Mouse (Mus musculus) forebrain, embryonic 15.5 days (tissue): ENCODE measurements around the gene Ptprk. TPM values are rescaled to one million over a fixed set of nuclear protein-coding genes. Genes with fewer than 3 reads are reported as not detected.

Experiments used
- ATAC-seq: fragments of 200-750 bp; cut with Nextera tagmentation; replicated peaks from 2 replicates; pipeline ENCODE4 v1.8.0; 2017; ENCODE audit warnings: mild to moderate bottlenecking, moderate TSS enrichment, moderate library complexity
- H3K27ac ChIP-seq: fragments of 300-500 bp; sonication (generic); replicated peaks from 2 replicates; pipeline ENCODE4 v1.5.1; 2015; ENCODE audit warnings: mild to moderate bottlenecking, inconsistent platforms
- H3K27me3 ChIP-seq: fragments of 300-500 bp; sonication (generic); 2 replicates; pipeline ENCODE4 v1.6.1; 2015; ENCODE audit warnings: inconsistent platforms
- H3K36me3 ChIP-seq: fragments of 300-500 bp; sonication (generic); 2 replicates; pipeline ENCODE4 v1.6.1; 2015; ENCODE audit warnings: mild to moderate bottlenecking, inconsistent platforms
- H3K4me1 ChIP-seq: fragments of 300-500 bp; sonication (generic); 2 replicates; pipeline ENCODE4 v1.6.1; 2015; ENCODE audit warnings: inconsistent platforms
- H3K4me2 ChIP-seq: fragments of 300-500 bp; sonication (generic); replicated peaks from 2 replicates; pipeline ENCODE4 v1.6.1; 2015; ENCODE audit warnings: mild to moderate bottlenecking, inconsistent platforms
- H3K4me3 ChIP-seq: fragments of 300-500 bp; sonication (generic); 2 replicates; pipeline ENCODE4 v1.5.1; 2015; ENCODE audit warnings: mild to moderate bottlenecking, inconsistent platforms
- H3K9ac ChIP-seq: fragments of 300-500 bp; sonication (generic); replicated peaks from 2 replicates; pipeline ENCODE4 v1.6.1; 2015; ENCODE audit warnings: mild to moderate bottlenecking, inconsistent platforms
- H3K9me3 ChIP-seq: fragments of 300-500 bp; sonication (generic); 2 replicates; pipeline ENCODE4 v1.6.1; 2016; ENCODE audit warnings: inconsistent platforms
- WGBS: fragments of 180-500 bp; shearing (Covaris S2); methylation state at CpG from one replicate; pipeline ENCODE4 v1.1.7; 2015; ENCODE audit warnings: mixed read lengths; 5-methylcytosine and 5-hydroxymethylcytosine counted together
- polyA plus RNA-seq: library from polyadenylated mRNA; unstranded; fragments of >200 nt; fragmentation: Nextera tagmentation; extraction: Ambion mirVana; gene quantifications from 2 replicates; pipeline ENCODE4 v1.2.1, GENCODE M21; 2015

Ptprk gene
- polyA plus RNA-seq, 1 experiment from 2014 or later = 37.4 TPM

- no peak for ATAC-seq
- Histone ChIP-seq H3K4me2 (no peak overlapping the region), H3K9ac (no peak overlapping the region), H3K36me3 (no peaks in the 10 kb centered on the region), H3K27ac (no peak overlapping the region), H3K4me1 (no peaks in the 10 kb centered on the region), H3K9me3 (no peaks in the 10 kb centered on the region), H3K27me3 (no peaks in the 10 kb centered on the region), H3K4me3 (no peak overlapping the region)
- WGBS = 93% methylated on average over 6 of the region's 6 CpGs
Observed at GRCm38 (mm10) chr10:28118783-28119365, 44.3 kb downstream of the Ptprk start.

GRCm38 (mm10) chr10:28123881-28124280 is 49.3 kb downstream of the Ptprk start:
- Histone ChIP-seq H3K4me2 (no peak overlapping the region), H3K27me3 (no peaks in the 10 kb centered on the region), H3K27ac (peak overlapping the region; percentile 16; the same call in 1 of the 2 replicates), H3K9me3 (no peaks in the 10 kb centered on the region), H3K9ac (no peak overlapping the region), H3K4me1 (no peaks in the 10 kb centered on the region), H3K4me3 (no peak overlapping the region), H3K36me3 (no peaks in the 10 kb centered on the region)
- 0 out of 2 replicates have a peak, but pooled peaks have one; percentile 23 for ATAC-seq
- WGBS = 89% methylated on average over 4 of the region's 4 CpGs

DNA sequence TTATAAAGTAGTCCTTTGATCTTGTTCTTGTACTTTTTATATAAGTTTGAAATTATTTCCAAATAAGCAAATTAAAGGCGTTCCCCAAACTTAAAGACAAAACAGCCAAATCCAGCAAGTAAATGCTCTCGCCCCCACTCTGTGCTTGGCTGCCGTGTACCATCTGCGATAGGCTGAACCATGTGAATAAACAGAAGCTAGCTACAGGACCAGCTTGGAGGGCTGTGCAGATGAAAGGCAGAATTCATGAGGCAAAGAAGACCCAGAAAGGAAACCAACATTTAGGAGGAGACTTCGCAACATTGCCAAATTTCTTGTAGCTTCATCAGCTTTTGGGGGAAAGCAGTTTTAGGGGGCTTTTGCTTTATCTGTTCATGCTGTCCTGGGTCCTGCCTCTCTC is 53.4 kb downstream of the Ptprk start:
- Histone ChIP-seq H3K36me3 (no peaks in the 10 kb centered on the region), H3K9me3 (no peaks in the 10 kb centered on the region), H3K4me1 (no peaks in the 10 kb centered on the region), H3K4me2 (no peak overlapping the region), H3K27ac (peak overlapping the region; percentile 31), H3K27me3 (no peaks in the 10 kb centered on the region), H3K9ac (no peak overlapping the region), H3K4me3 (no peak overlapping the region)
- 69% methylated on average over 5 of the region's 5 CpGs for WGBS
- ATAC-seq = peak; percentile 81

DNA sequence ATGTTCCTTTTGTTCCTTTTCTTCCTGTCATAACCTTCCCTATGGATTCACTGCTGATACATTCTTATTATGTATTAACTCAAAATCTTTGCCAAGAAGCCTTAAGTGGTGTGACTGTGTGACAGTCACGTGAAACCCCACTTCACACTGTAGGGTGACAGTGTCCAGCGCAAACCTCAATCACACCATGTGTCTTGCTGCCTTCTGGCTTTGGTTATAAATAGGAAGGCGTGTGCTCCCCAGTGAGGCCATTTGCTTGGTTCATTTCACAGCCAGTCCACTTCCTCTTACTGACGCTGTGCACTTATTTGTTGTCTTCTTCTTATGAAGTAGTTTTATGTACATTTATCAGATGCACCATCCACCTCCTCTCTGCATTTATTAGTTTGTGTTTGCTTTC is 53.8 kb downstream of the Ptprk start:
- Histone ChIP-seq H3K9ac (no peak overlapping the region), H3K4me1 (no peaks in the 10 kb centered on the region), H3K27me3 (no peaks in the 10 kb centered on the region), H3K27ac (peak overlapping the region; percentile 31), H3K4me3 (no peak overlapping the region), H3K9me3 (no peaks in the 10 kb centered on the region), H3K4me2 (no peak overlapping the region), H3K36me3 (no peaks in the 10 kb centered on the region)
- ATAC-seq = no peak; the same call in 1 of the 2 replicates
- WGBS = 71% methylated on average over 4 of the region's 4 CpGs

- H3K27ac ChIP-seq = no peak overlapping the region
- no peak for ATAC-seq
- 88% methylated on average over 9 of the region's 9 CpGs for WGBS
Observed at GRCm38 (mm10) chr10:28130422-28130821, 55.8 kb downstream of the Ptprk start.

DNA sequence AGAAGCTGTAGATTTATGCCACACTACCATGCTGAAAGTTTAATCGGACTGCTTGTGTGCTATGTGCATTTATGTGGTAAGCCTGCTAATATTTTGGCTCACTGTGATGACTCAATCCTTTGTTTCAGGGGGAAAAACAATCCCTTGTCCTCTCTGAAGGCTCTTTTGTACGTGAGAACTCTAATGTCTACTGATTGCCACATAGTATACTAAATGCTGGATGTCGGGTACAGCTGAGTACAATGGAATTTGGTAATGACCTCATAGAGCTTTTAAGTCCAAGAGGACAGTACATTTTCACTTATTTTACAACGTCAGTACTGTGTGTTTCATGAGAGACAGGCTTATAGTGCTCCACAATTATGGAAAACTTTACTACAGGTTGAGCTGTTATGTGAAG is 59.1 kb downstream of the Ptprk start:
- Histone ChIP-seq H3K27ac (no peak overlapping the region), H3K9me3 (no peaks in the 10 kb centered on the region), H3K4me2 (no peak overlapping the region), H3K36me3 (no peaks in the 10 kb centered on the region), H3K4me3 (no peak overlapping the region), H3K9ac (no peak overlapping the region), H3K27me3 (no peaks in the 10 kb centered on the region), H3K4me1 (no peaks in the 10 kb centered on the region)
- 78% methylated on average over 4 of the region's 4 CpGs for WGBS
- no peak for ATAC-seq

More at GRCm38 (mm10) chr10:28130422-28130821, 55.8 kb downstream of the Ptprk start:
- no peak overlapping the region for H3K4me3 ChIP-seq
- no peaks in the 10 kb centered on the region for H3K36me3 ChIP-seq
- H3K4me1 ChIP-seq = no peaks in the 10 kb centered on the region
- no peaks in the 10 kb centered on the region for H3K27me3 ChIP-seq
- H3K9ac ChIP-seq = no peak overlapping the region
- no peak overlapping the region for H3K4me2 ChIP-seq
- no peaks in the 10 kb centered on the region for H3K9me3 ChIP-seq

GRCm38 (mm10) chr10:28138399-28138798 is 63.8 kb downstream of the Ptprk start:
- Histone ChIP-seq H3K4me3 (no peak overlapping the region), H3K27me3 (no peaks in the 10 kb centered on the region), H3K9me3 (no peaks in the 10 kb centered on the region), H3K4me2 (no peak overlapping the region), H3K27ac (no peak overlapping the region), H3K36me3 (no peaks in the 10 kb centered on the region), H3K4me1 (no peaks in the 10 kb centered on the region), H3K9ac (no peak overlapping the region)
- no peak for ATAC-seq
- 57% methylated on average over 4 of the region's 4 CpGs for WGBS

- Histone ChIP-seq H3K4me2 (no peak overlapping the region), H3K36me3 (no peaks in the 10 kb centered on the region), H3K27me3 (no peaks in the 10 kb centered on the region), H3K9ac (no peak overlapping the region), H3K27ac (no peak overlapping the region), H3K4me3 (no peak overlapping the region), H3K9me3 (no peaks in the 10 kb centered on the region), H3K4me1 (peaks cover 6% of the 10 kb centered on the region; the same call in 1 of the 2 replicates)
- peak; percentile 50; the same call in 1 of the 2 replicates for ATAC-seq
- 44% methylated on average over 1 of the region's 1 CpGs for WGBS
Observed at GRCm38 (mm10) chr10:28144459-28144858, 69.8 kb downstream of the Ptprk start.

- no peaks in the 10 kb centered on the region for H3K9me3 ChIP-seq
- H3K4me1 ChIP-seq = peaks cover 6% of the 10 kb centered on the region; the same call in 1 of the 2 replicates
- no peak overlapping the region for H3K4me2 ChIP-seq
- H3K36me3 ChIP-seq = no peaks in the 10 kb centered on the region
- H3K27ac ChIP-seq = no peak overlapping the region
- WGBS = 44% methylated on average over 5 of the region's 5 CpGs
- H3K27me3 ChIP-seq = no peaks in the 10 kb centered on the region
- no peak overlapping the region for H3K9ac ChIP-seq
- 0 out of 2 replicates have a peak, but pooled peaks have one; percentile 33 for ATAC-seq
- no peak overlapping the region for H3K4me3 ChIP-seq
Observed at GRCm38 (mm10) chr10:28145326-28145725, 70.7 kb downstream of the Ptprk start.

DNA sequence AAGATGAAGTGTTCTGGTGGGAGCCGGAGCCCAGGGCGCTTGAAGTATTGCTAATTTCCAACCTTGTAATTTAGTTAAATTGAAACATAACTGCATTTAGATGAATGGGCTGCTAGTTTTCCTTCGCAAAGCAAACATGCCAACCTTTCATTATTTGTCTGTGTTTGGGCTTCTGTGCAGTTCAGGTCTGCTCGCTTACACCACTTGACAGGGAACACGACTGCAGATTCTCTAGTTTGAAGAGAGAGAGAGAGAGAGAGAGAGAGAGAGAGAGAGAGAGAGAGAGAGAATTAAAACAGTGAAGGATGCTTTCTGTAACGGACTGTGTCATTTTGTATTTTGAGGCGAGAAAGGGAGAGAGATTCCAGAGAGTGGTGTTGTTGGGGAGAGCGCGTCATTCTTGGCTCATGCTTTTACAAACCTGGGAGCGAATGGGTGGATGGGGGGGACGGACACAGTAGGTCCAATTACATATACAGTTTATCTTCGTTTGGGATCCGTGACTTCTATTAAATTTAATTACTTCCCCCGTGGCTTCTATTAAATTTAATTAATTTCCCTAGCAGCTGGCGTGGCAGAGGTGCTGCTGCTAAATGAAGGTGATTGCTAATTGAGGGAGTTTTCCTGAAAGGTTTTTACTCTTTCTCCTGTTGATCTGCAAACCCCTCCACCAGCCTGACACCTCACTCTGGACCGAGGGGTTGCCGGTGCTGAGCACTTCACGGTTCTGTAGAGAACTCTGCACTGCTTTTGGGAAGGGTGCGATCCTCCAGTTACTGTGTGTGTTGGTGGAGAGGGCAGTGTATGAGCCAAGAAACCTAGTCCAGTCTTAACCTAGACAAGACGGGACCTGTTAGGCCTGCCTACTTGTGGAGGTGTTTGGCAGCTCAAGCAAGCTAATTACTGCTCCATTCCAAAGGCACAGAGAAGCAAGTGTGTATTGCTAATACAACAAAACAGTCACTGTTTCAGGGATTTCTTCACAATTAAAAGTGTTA is 81.4 kb downstream of the Ptprk start:
- H3K27me3 ChIP-seq = no peaks in the 10 kb centered on the region
- peak; percentile 79 for ATAC-seq
- H3K4me2 ChIP-seq = peak overlapping the region; percentile 31
- peak overlapping the region; percentile 1; the same call in 1 of the 2 replicates for H3K4me3 ChIP-seq
- WGBS = 35% methylated on average over 20 of the region's 20 CpGs
- no peaks in the 10 kb centered on the region for H3K36me3 ChIP-seq
- H3K9ac ChIP-seq = 0 out of 2 replicates have a peak overlapping the region, but pooled peaks have one; percentile 3
- H3K9me3 ChIP-seq = no peaks in the 10 kb centered on the region
- peak overlapping the region; percentile 50 for H3K27ac ChIP-seq
- H3K4me1 ChIP-seq = peaks cover 20% of the 10 kb centered on the region

DNA sequence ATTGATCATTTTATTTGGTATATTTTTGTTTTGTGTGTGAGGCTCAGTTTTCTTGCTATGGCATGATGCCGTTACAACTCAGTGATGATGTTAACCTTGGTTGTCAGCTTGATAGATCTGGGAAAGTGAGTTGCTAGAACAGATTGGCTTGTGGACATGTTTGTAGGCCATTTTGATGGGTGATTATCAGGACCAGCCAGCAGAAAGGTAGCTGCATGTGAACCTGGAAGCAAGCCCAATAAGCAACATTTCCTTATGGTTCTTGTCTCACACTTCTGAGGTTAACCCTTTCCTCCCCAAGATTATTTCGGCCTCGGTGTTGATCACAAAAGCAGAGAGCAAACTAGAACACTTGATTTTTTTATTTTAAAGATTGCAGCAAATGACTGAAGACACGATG is 85.1 kb downstream of the Ptprk start:
- H3K4me3 ChIP-seq = no peak overlapping the region
- H3K9me3 ChIP-seq = no peaks in the 10 kb centered on the region
- no peaks in the 10 kb centered on the region for H3K27me3 ChIP-seq
- WGBS = 59% methylated on average over 4 of the region's 4 CpGs
- H3K36me3 ChIP-seq = no peaks in the 10 kb centered on the region
- no peak; the same call in 1 of the 2 replicates for ATAC-seq
- no peak overlapping the region for H3K4me2 ChIP-seq
- H3K4me1 ChIP-seq = peaks cover 28% of the 10 kb centered on the region
- H3K9ac ChIP-seq = no peak overlapping the region
- H3K27ac ChIP-seq = no peak overlapping the region

GRCm38 (mm10) chr10:28161306-28161705 is 86.7 kb downstream of the Ptprk start:
- no peak overlapping the region for H3K27ac ChIP-seq
- H3K4me1 ChIP-seq = peaks cover 18% of the 10 kb centered on the region
- no peak for ATAC-seq
- no peak overlapping the region for H3K4me3 ChIP-seq
- H3K9me3 ChIP-seq = no peaks in the 10 kb centered on the region
- H3K4me2 ChIP-seq = no peak overlapping the region
- no peak overlapping the region for H3K9ac ChIP-seq
- no peaks in the 10 kb centered on the region for H3K36me3 ChIP-seq
- H3K27me3 ChIP-seq = no peaks in the 10 kb centered on the region
